Mouse (Mus musculus): ENCODE results near the gene A830018L16Rik. TPM values are rescaled to one million over a fixed set of nuclear protein-coding genes. Genes with fewer than 3 reads are reported as not detected.

Gene A830018L16Rik
- not detected for total RNA-seq (2023)

DNA sequence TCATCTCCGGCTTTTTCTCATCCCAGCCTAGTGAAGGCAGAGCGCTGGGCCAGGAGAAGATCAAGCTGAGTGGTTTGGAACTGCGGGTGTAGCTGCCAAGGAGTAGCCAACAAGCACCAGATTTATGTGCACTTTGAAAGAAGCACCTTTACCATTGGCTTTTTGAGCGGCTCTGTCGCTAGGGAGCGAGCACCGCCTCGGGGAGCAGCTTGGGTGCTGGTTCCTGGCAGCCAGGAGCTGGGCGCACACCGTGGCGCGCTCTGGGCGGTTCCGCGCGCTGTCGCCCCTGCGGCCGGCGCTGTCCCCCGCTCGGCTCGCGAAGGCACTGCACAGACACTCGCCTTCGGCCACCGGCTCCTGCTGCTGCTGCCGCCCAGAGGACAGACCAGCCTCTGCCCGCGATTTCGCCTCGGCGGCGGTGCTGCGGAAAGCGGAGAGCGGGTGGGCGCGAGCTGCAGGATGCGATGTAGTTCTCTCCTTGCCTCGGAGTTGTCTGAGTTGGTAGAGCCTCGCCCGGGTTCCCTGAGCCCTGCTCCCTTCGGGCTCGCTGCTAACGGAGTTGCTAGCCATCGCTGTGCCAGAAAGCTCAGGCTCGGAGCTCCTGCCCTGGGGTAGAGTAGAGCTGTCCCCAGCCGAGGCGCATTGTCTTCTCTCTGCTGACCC, at the start of gene A830018L16Rik:
Gene A830018L16Rik, plus strand, starts transcription at position 212 of the 663 bp plus-strand sequence.

